Mouse (Mus musculus) ES-Bruce4 (cell line): ENCODE measurements around the gene 3110082I17Rik. TPM values are rescaled to one million over a fixed set of nuclear protein-coding genes. Genes with fewer than 3 reads are reported as not detected.

Experiments used
- H3K27ac ChIP-seq: 2 replicates; pipeline ENCODE4 v1.5.1; 2012; ENCODE audit warnings: low read length, inconsistent platforms; ENCODE audit not compliant: insufficient read depth
- H3K27me3 ChIP-seq: 2 replicates; pipeline ENCODE4 v1.6.1; 2012; ENCODE audit warnings: mild to moderate bottlenecking, low read length, inconsistent platforms; ENCODE audit not compliant: control insufficient read depth, poor library complexity, insufficient read depth, severe bottlenecking
- H3K36me3 ChIP-seq: 2 replicates; pipeline ENCODE4 v1.6.1; 2012; ENCODE audit warnings: inconsistent platforms, mild to moderate bottlenecking, low read length, moderate library complexity; ENCODE audit not compliant: control insufficient read depth, poor library complexity, insufficient read depth, severe bottlenecking
- H3K4me1 ChIP-seq: one replicate; pipeline ENCODE4 v1.8.1; 2011; ENCODE audit warnings: low read length; ENCODE audit not compliant: control insufficient read depth, insufficient read depth
- H3K4me3 ChIP-seq: 2 replicates; pipeline ENCODE4 v1.5.1; 2011; ENCODE audit warnings: low read depth, mild to moderate bottlenecking, low read length
- H3K9ac ChIP-seq: 2 replicates; pipeline ENCODE4 v1.6.1; 2012; ENCODE audit warnings: low read depth, mild to moderate bottlenecking, inconsistent platforms; ENCODE audit not compliant: poor library complexity, severe bottlenecking
- H3K9me3 ChIP-seq: replicated peaks from 2 replicates; pipeline ENCODE4 v1.6.1; 2012; ENCODE audit warnings: mild to moderate bottlenecking, low read length, inconsistent platforms; ENCODE audit not compliant: control insufficient read depth, poor library complexity, insufficient read depth, severe bottlenecking
- CTCF ChIP-seq: IDR thresholded peaks from one replicate; pipeline ENCODE4 v1.8.1; 2011; ENCODE audit warnings: low read depth, low read length
- EP300 ChIP-seq: IDR thresholded peaks from 2 replicates; pipeline ENCODE4 v1.6.1; 2011; ENCODE audit warnings: low read depth, low read length; ENCODE audit not compliant: insufficient read depth
- POLR2A ChIP-seq: IDR thresholded peaks from one replicate; pipeline ENCODE4 v1.8.1; 2011; ENCODE audit warnings: low read length; ENCODE audit not compliant: insufficient read depth
- polyA plus RNA-seq: library from polyadenylated mRNA; stranded (reverse); fragments of >200 nt; gene quantifications from 2 replicates; pipeline ENCODE4 v1.2.4, GENCODE M21; 2011; ENCODE audit warnings: low read depth; ENCODE audit not compliant: missing spikeins, insufficient read depth, insufficient read length

3110082I17Rik gene
- polyA plus RNA-seq, 1 experiment = 44.5 TPM

DNA sequence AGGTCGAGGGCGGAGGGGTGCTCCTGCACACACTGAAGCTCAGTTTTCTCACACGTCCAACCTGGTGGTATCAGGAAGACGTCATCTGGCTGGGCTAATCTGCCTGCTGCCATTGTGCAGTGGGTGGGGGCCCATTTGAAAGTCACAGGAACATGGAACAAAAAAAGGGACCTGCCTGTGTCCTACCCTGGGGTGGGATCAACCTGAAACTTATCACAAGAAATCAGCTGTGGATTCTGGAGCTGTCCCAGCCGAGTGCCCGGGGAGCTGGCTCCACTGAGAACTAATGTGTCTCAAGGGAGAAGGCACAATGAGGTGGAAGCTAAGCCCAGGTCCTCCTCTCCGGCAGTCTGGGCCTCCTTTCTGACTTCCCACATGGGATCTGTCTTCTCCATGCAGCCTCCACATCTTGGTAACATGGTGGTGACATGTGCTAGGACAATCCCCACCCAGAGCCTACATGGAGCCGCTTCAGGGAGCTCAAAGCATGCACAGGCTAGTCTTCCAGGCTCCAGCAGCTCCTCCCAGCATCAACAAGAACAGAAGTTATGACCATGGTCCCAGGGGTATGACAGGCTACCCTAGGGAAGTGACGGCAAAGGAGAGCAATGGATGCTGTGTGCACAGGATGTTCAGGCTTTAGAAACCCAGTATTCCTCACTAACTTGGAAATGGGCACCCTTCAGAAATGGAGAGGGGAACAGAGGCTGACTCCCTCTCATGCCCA lies 26.3 kb downstream of the 3110082I17Rik start:
- no peaks in the 10 kb centered on the region for H3K4me1 ChIP-seq
- no peaks in the 10 kb centered on the region for H3K36me3 ChIP-seq
- no peaks in the 10 kb centered on the region for H3K27me3 ChIP-seq
- H3K9me3 ChIP-seq = no peaks in the 10 kb centered on the region
- TF ChIP-seq CTCF (no peak), EP300 (no peak), POLR2A (no peak)
- H3K27ac ChIP-seq = no peak overlapping the region
- H3K4me3 ChIP-seq = no peak overlapping the region
- no peak overlapping the region for H3K9ac ChIP-seq

DNA sequence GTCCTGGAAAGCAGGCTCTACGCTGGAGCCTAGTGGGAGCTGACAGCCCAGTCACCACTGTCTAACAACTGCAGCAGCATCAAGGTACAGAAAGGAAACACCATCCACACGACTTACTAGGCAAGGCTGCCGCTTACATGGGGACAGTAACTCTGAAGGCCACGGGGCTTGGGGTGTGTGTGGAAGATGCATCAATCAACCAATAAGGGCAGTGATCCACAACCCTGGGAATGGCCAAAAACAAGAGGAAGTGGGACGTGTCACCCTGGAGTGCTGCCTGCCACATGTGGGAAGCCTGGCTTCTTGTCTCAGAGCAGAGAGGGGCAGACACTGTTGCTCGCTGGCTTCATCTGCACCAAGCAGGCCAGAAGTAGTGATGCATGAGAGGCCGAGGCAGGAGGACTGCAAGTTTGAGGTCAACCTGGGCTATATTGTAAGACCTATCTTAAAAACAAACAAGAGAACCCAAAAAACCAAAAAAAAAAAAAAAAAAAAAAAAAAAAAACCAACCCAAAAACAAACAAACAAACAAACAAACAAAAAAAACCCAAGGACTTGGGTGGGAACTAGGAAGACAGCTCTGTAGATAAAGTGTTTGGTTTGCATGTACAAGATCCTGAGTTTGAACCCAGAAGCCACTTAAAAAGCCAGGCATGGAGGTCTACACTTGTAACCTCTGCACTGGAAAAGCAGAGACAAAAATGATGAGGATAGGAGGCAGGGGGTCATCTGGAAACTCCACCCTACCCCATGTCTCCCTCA lies 27.4 kb downstream of the 3110082I17Rik start:
- no peak overlapping the region for H3K9ac ChIP-seq
- H3K4me3 ChIP-seq = no peak overlapping the region
- no peaks in the 10 kb centered on the region for H3K4me1 ChIP-seq
- H3K27me3 ChIP-seq = no peaks in the 10 kb centered on the region
- TF ChIP-seq POLR2A (no peak), EP300 (no peak), CTCF (no peak)
- no peaks in the 10 kb centered on the region for H3K9me3 ChIP-seq
- no peak overlapping the region for H3K27ac ChIP-seq
- no peaks in the 10 kb centered on the region for H3K36me3 ChIP-seq

DNA sequence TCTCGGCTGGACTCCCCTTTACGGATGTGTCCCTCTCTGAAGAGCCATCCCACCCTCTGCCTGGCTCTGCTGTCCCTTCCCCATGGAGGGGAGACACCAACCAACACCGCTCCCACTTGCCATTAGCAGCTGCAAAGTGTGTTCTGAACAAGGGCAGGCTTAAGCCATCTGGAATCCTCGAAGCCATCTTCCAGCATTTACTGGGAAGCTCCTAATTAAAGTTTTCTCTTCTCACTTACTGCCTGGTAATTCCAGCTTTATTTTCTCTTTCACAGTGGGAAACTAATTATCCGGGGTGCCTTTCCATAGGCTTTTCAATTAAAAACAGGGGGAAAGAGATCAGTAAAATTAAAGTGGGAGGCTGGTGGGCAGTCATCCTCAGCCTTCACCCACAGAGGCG lies 28.0 kb downstream of the 3110082I17Rik start:
- Histone ChIP-seq H3K4me1 (no peaks in the 10 kb centered on the region), H3K9me3 (no peaks in the 10 kb centered on the region), H3K36me3 (no peaks in the 10 kb centered on the region), H3K27ac (no peak overlapping the region), H3K27me3 (no peaks in the 10 kb centered on the region), H3K4me3 (no peak overlapping the region), H3K9ac (no peak overlapping the region)
- TF ChIP-seq EP300 (no peak), POLR2A (no peak), CTCF (no peak)

DNA sequence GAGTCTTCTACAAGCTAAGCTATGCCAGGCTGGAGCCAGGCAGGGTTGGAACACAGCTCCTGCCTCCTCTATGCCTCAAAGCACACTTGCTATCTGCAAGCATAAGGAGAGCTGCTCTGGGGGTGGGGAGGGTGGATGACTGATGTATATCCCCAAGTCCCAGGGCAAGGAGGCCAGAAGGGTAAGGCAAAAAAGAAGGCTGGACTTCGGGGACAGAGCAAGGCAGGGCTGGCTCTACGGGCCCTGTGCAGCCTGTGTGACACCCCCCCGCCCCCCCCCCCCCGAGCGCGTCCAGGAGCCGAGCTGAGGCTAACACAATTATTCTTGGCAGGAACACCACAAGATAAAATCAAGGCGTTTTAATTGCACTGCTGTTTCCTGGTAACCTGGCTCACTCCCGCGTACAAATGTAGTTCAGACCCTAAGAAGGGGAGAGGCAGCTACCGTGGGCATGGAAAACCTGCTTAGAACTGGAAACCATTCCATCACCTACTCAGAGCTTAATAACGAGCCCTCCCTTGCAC lies 30.4 kb downstream of the 3110082I17Rik start:
- H3K27me3 ChIP-seq = no peaks in the 10 kb centered on the region
- H3K9me3 ChIP-seq = no peaks in the 10 kb centered on the region
- H3K4me1 ChIP-seq = no peaks in the 10 kb centered on the region
- no peak overlapping the region for H3K9ac ChIP-seq
- no peak overlapping the region for H3K4me3 ChIP-seq
- H3K36me3 ChIP-seq = no peaks in the 10 kb centered on the region
- TF ChIP-seq EP300 (no peak), POLR2A (no peak), CTCF (no peak)
- H3K27ac ChIP-seq = no peak overlapping the region

DNA sequence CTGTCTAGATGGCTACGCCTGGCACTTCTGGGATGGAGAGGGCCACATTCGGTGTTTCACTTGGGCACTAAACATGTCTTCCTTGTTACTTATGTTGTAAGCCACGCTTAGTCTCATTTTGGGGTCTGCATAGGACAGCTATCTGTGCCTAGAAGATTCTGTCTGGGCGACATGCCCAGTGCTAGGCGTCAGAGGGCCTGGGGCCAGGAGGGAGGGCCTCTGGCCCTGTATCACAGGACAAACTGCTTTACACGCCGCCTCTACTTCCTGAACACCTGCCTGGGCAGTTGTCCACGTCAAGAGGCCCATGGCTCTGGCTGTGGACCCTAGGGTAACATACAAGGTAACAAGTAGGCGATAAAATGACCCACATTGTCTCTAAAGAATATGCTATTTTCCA lies 32.3 kb downstream of the 3110082I17Rik start:
- Histone ChIP-seq H3K36me3 (no peaks in the 10 kb centered on the region), H3K4me3 (no peak overlapping the region), H3K9me3 (no peaks in the 10 kb centered on the region), H3K9ac (no peak overlapping the region), H3K4me1 (no peaks in the 10 kb centered on the region), H3K27me3 (no peaks in the 10 kb centered on the region), H3K27ac (no peak overlapping the region)
- TF ChIP-seq POLR2A (no peak), CTCF (no peak)

DNA sequence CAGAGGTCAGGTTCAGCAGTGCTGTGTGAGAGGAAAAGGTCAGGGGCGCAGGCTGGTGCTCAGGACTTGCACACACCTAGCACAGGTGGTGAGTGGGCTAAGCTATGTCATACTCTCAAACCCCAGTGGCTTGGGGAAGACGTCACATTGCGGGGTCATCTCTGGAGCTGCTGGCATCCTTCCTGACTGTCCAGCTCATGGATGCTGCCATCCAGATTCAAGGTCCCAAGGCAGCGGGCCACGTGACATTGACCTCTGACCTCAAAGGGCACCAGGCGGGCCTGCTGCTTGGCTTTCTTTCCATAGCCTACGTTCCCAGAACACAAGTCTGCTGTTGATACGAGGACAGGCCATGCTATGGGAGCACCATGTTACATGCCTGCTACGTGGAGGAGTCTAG lies 33.3 kb downstream of the 3110082I17Rik start:
- H3K27ac ChIP-seq = no peak overlapping the region
- no peaks in the 10 kb centered on the region for H3K4me1 ChIP-seq
- H3K27me3 ChIP-seq = no peaks in the 10 kb centered on the region
- H3K9me3 ChIP-seq = no peaks in the 10 kb centered on the region
- H3K36me3 ChIP-seq = no peaks in the 10 kb centered on the region
- H3K4me3 ChIP-seq = no peak overlapping the region
- no peak overlapping the region for H3K9ac ChIP-seq
- TF ChIP-seq EP300 (no peak), CTCF (no peak), POLR2A (no peak)
